Mouse (Mus musculus) kidney, postnatal 14 days (tissue): Measurements from ENCODE around the gene Cyyr1.

Experiments
- DNase-seq: peaks from one replicate; pipeline ENCODE4 v3.0.0; 2022; ENCODE audit warnings: mixed read lengths

Gene Cyyr1

DNA sequence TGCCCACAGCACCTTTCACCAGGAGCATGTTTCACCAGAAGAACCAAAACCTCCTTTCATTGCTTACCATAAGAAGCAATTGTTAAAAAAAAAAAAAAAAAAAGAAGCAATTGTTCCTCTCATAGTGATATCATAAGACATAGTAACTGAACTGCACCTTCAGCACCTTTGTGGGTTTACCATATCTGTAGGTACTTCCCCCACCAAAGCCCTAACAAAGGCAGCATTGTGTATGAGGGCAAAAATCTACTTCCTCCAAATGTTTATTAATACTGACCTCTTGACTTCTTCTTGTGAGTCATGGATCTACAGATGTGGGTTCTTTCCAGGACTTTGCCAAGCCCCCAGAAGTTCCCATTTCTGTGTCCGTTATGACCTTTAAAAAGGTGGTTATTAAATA is 98.2 kb downstream of the Cyyr1 start:
- no peak for DNase-seq

- no peak for DNase-seq
Measured at GRCm38 (mm10) chr16:85446306-85446705, 106.9 kb downstream of the Cyyr1 start.

DNA sequence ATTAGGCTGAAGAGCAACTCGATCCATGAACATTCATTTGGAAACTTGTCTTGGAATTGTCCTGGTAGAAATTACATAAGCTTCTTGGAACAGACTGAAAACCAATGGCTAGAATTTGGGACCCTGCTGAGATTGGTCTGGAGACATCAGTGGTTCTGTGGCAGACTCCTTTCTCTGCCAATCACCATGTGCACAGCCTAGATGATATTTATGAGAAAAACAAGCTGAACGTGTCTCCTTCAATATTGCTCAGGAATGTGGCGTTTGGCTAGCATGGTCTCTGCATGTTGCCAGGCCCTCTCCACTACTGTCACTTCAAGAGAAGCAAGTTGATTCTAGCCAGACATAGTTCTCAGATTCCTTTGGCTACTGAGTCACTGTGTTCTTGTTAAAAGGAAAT is 107.4 kb downstream of the Cyyr1 start:
- DNase-seq: no peak

DNA sequence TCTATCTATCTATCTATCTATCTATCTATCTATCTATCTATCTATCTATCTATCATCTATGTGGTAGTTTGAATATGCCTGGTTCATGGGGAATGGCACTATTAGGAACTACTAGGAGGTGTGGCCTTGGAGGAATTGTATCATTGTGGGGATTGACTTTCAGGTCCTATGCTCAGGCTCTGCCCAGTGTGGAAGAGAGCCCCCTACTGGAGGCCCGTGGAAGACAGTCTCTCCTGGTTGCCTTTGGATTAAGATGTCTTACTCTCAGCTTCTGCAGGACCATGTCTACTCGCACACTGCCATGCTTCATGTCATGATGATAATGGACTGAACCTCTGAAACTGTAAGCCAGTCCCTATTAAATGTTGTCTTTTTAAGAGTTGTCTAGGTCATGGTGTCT is 117.8 kb downstream of the Cyyr1 start:
- no peak for DNase-seq

DNA sequence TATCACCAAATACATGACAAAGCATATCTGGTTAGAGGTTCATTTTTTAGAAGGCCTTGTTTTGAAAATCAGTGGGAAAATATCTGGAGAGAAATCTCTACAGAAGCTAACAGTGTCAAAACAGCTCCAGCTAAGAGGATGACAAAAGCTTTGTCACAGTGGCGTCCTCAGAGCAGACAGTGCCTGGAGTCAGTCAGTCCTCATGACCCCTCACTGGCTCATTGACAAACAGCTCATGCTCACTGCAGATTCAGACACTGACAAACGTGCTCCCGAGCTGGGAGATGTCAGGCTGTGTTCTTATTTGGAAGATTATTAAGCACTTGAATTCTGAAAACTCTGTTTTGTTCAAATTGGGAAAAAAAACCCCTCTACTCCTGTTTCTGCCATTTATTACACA is 124.0 kb downstream of the Cyyr1 start:
- DNase-seq: peak; percentile 41

- no peak for DNase-seq
Measured at GRCm38 (mm10) chr16:85422889-85423288, 130.3 kb downstream of the Cyyr1 start.

DNA sequence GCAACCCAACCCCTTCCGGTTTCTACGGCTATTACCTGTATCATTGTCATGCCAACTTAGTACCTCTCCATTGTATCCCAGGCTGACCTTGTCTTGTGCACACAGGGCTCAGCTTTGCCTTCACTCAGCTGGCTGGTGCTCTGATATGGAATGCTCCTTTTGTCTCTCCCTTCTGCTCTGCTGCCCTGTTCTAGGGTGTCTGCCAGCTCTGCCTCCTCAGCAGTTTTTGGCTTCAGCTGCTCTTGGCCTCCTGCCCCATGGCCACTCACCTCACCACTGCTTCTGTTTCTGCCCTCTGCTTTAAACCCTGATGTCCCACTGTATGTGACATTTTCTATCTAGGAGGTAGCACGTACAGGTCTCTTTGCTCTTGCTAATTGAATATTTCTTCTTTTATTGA is 137.8 kb downstream of the Cyyr1 start:
- DNase-seq: peak; percentile 8

GRCm38 (mm10) chr16:85393430-85393948 is 159.7 kb downstream of the Cyyr1 start:
- peak; percentile 20 for DNase-seq

DNA sequence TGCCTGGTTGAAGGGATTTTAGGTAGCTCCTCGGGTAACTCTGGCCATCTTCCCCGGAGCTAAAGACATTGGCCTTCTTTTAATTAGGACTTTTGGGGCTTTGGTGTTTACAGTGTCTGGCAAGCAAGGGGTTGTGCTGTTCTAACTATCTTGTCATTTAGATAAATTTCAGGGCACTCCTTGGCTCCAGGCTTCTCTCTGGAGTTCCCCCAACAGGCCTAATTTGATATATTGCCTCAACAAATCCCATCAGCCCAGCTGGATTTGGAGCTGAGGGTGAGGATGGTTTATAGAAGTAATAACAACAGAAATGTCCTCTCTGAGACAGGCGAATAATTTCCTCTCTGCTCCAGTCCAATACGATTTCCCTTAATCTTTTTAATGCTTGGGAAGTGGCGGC is 166.4 kb downstream of the Cyyr1 start:
- DNase-seq: peak; percentile 36
